Mouse (Mus musculus): ENCODE results near the gene Tuba4a. TPM values are rescaled to one million over a fixed set of nuclear protein-coding genes. Genes with fewer than 3 reads are reported as not detected.
A peak's percentile ranks its signal among the peaks of the same experiment; 100 is the strongest.

The Tuba4a gene
- polyA plus RNA-seq, 1 experiment from 2014 or later: 59.9 TPM

- H3K9me3 ChIP-seq (ENCODE audit: control insufficient read depth, low read depth, low read length): no peaks in the 10 kb centered on the region
- no peak overlapping the region for H3K27ac ChIP-seq (ENCODE audit: low read length)
- no peak overlapping the region for H3K4me2 ChIP-seq (replicated peaks; ENCODE audit: low read depth, low read length)
- H3K9ac ChIP-seq (replicated peaks; ENCODE audit: low read depth, low read length): no peak overlapping the region
- H3K4me3 ChIP-seq (ENCODE audit: low read depth, low read length): no peak overlapping the region
- H3K27me3 ChIP-seq (ENCODE audit: control insufficient read depth, insufficient read depth, low read length): no peaks in the 10 kb centered on the region
- WGBS: 68% methylated on average over 7 of the region's 7 CpGs
- no peaks in the 10 kb centered on the region for H3K36me3 ChIP-seq (ENCODE audit: control insufficient read depth, insufficient read depth, low read length)
- no peak for ATAC-seq (ENCODE audit: insufficient number of reproducible peaks, insufficient read depth, low FRiP score, low read depth)
- H3K4me1 ChIP-seq (ENCODE audit: control insufficient read depth, insufficient read depth, low read length): no peaks in the 10 kb centered on the region
Observed at GRCm38 (mm10) chr1:75230335-75230994, 10.8 kb upstream of the Tuba4a start.

DNA sequence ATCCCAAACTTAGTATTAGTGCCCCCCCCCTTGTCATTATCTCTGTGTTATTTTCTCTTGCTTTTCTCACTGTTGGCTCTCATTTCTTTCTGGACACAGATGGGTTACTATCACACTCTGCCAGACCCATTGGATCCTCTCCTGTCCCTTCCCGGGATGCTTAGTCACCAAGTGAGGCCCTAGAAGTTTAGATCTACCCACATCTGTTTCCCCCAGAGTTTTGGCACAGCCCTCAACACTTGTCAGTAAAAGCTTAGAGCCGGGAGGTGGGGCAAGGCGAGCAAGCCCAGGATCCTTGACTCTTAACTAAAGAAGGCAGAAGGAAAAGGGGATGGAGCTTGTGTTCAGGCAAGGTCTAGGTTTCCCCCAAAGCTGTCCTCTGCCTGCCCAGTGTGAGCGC is 9.5 kb upstream of the Tuba4a start:
- WGBS: 65% methylated on average over 4 of the region's 4 CpGs
- Histone ChIP-seq H3K4me3 (ENCODE audit: low read depth, low read length) (no peak overlapping the region), H3K9ac (replicated peaks; ENCODE audit: low read depth, low read length) (no peak overlapping the region), H3K36me3 (ENCODE audit: control insufficient read depth, insufficient read depth, low read length) (no peaks in the 10 kb centered on the region), H3K27me3 (ENCODE audit: control insufficient read depth, insufficient read depth, low read length) (no peaks in the 10 kb centered on the region), H3K27ac (ENCODE audit: low read length) (no peak overlapping the region), H3K4me2 (replicated peaks; ENCODE audit: low read depth, low read length) (no peak overlapping the region), H3K4me1 (ENCODE audit: control insufficient read depth, insufficient read depth, low read length) (no peaks in the 10 kb centered on the region), H3K9me3 (ENCODE audit: control insufficient read depth, low read depth, low read length) (no peaks in the 10 kb centered on the region)
- ATAC-seq (ENCODE audit: insufficient number of reproducible peaks, insufficient read depth, low FRiP score, low read depth): no peak

DNA sequence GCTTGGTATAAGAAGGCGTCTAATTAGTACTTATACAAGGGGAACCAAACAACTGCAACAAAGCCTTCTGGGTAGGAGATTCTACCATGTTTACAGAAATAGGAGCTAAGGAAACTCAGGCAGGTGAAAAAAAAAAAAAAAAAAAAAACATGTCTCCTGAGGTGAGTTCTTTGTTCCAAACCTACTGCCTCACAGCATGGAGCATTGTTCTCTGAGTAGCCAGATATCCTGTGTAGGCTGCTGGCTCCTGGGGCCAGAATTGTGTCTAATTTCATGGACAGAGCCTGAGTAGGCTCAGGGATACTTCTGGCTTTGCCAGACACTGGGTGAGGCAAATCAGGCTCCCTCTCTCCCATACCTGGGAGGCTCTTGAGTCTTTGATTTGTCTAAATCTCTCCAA is 8.0 kb upstream of the Tuba4a start:
- Histone ChIP-seq H3K4me1 (ENCODE audit: control insufficient read depth, insufficient read depth, low read length) (no peaks in the 10 kb centered on the region), H3K9ac (replicated peaks; ENCODE audit: low read depth, low read length) (no peak overlapping the region), H3K36me3 (ENCODE audit: control insufficient read depth, insufficient read depth, low read length) (no peaks in the 10 kb centered on the region), H3K27me3 (ENCODE audit: control insufficient read depth, insufficient read depth, low read length) (no peaks in the 10 kb centered on the region), H3K9me3 (ENCODE audit: control insufficient read depth, low read depth, low read length) (no peaks in the 10 kb centered on the region), H3K27ac (ENCODE audit: low read length) (no peak overlapping the region), H3K4me2 (replicated peaks; ENCODE audit: low read depth, low read length) (no peak overlapping the region), H3K4me3 (ENCODE audit: low read depth, low read length) (no peak overlapping the region)
- no peak for ATAC-seq (ENCODE audit: insufficient number of reproducible peaks, insufficient read depth, low FRiP score, low read depth)
- WGBS: 70% methylated on average over 1 of the region's 1 CpGs

GRCm38 (mm10) chr1:75226138-75226537 is 6.5 kb upstream of the Tuba4a start:
- Histone ChIP-seq H3K27ac (ENCODE audit: low read length) (no peak overlapping the region), H3K9ac (replicated peaks; ENCODE audit: low read depth, low read length) (no peak overlapping the region), H3K9me3 (ENCODE audit: control insufficient read depth, low read depth, low read length) (no peaks in the 10 kb centered on the region), H3K4me1 (ENCODE audit: control insufficient read depth, insufficient read depth, low read length) (no peaks in the 10 kb centered on the region), H3K36me3 (ENCODE audit: control insufficient read depth, insufficient read depth, low read length) (no peaks in the 10 kb centered on the region), H3K4me3 (ENCODE audit: low read depth, low read length) (no peak overlapping the region), H3K4me2 (replicated peaks; ENCODE audit: low read depth, low read length) (no peak overlapping the region), H3K27me3 (ENCODE audit: control insufficient read depth, insufficient read depth, low read length) (no peaks in the 10 kb centered on the region)
- no peak for ATAC-seq (ENCODE audit: insufficient number of reproducible peaks, insufficient read depth, low FRiP score, low read depth)
- WGBS: 55% methylated on average over 2 of the region's 2 CpGs

- WGBS: 67% methylated on average over 3 of the region's 3 CpGs
- Histone ChIP-seq H3K4me2 (replicated peaks; ENCODE audit: low read depth, low read length) (no peak overlapping the region), H3K9me3 (ENCODE audit: control insufficient read depth, low read depth, low read length) (no peaks in the 10 kb centered on the region), H3K27me3 (ENCODE audit: control insufficient read depth, insufficient read depth, low read length) (peaks cover 6% of the 10 kb centered on the region; the same call in 1 of the 2 replicates), H3K9ac (replicated peaks; ENCODE audit: low read depth, low read length) (no peak overlapping the region), H3K4me1 (ENCODE audit: control insufficient read depth, insufficient read depth, low read length) (no peaks in the 10 kb centered on the region), H3K27ac (ENCODE audit: low read length) (no peak overlapping the region), H3K36me3 (ENCODE audit: control insufficient read depth, insufficient read depth, low read length) (no peaks in the 10 kb centered on the region), H3K4me3 (ENCODE audit: low read depth, low read length) (no peak overlapping the region)
- ATAC-seq (ENCODE audit: insufficient number of reproducible peaks, insufficient read depth, low FRiP score, low read depth): no peak
Observed at GRCm38 (mm10) chr1:75225473-75225872, 5.8 kb upstream of the Tuba4a start.

GRCm38 (mm10) chr1:75223532-75223931 is 3.9 kb upstream of the Tuba4a start:
- Histone ChIP-seq H3K9ac (replicated peaks; ENCODE audit: low read depth, low read length) (no peak overlapping the region), H3K27ac (ENCODE audit: low read length) (no peak overlapping the region), H3K4me2 (replicated peaks; ENCODE audit: low read depth, low read length) (no peak overlapping the region), H3K4me3 (ENCODE audit: low read depth, low read length) (no peak overlapping the region), H3K36me3 (ENCODE audit: control insufficient read depth, insufficient read depth, low read length) (no peaks in the 10 kb centered on the region), H3K27me3 (ENCODE audit: control insufficient read depth, insufficient read depth, low read length) (peaks cover 10% of the 10 kb centered on the region), H3K9me3 (ENCODE audit: control insufficient read depth, low read depth, low read length) (no peaks in the 10 kb centered on the region), H3K4me1 (ENCODE audit: control insufficient read depth, insufficient read depth, low read length) (peaks cover 8% of the 10 kb centered on the region; the same call in 1 of the 2 replicates)
- ATAC-seq (ENCODE audit: insufficient number of reproducible peaks, insufficient read depth, low FRiP score, low read depth): no peak
- WGBS: 63% methylated on average over 6 of the region's 6 CpGs

DNA sequence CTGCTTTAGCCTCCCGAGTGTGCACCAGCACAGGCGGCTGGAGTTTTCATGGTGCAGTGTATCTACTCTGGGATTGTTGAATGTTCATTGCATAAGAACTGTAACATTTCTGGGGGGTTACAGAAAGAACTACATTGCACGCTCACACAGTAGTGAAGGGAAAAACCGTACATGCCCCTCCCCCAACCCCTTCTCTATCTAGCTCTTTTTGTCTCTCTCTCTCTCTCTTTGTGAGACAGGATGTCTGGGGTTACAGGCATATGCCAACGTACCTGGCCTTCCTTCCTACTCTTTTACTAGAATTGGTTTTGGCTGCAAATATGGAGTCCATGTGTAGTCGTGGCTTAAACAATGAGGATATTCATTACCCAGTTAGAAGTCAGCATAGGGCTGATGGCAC is 3.3 kb upstream of the Tuba4a start:
- ATAC-seq (ENCODE audit: insufficient number of reproducible peaks, insufficient read depth, low FRiP score, low read depth): no peak
- H3K4me2 ChIP-seq (replicated peaks; ENCODE audit: low read depth, low read length): no peak overlapping the region
- WGBS: 77% methylated on average over 6 of the region's 6 CpGs
- no peak overlapping the region for H3K4me3 ChIP-seq (ENCODE audit: low read depth, low read length)
- no peak overlapping the region for H3K9ac ChIP-seq (replicated peaks; ENCODE audit: low read depth, low read length)
- no peaks in the 10 kb centered on the region for H3K36me3 ChIP-seq (ENCODE audit: control insufficient read depth, insufficient read depth, low read length)
- H3K27ac ChIP-seq (ENCODE audit: low read length): no peak overlapping the region
- peaks cover 9% of the 10 kb centered on the region; the same call in 1 of the 2 replicates for H3K4me1 ChIP-seq (ENCODE audit: control insufficient read depth, insufficient read depth, low read length)
- no peaks in the 10 kb centered on the region for H3K9me3 ChIP-seq (ENCODE audit: control insufficient read depth, low read depth, low read length)
- H3K27me3 ChIP-seq (ENCODE audit: control insufficient read depth, insufficient read depth, low read length): peaks cover 10% of the 10 kb centered on the region

DNA sequence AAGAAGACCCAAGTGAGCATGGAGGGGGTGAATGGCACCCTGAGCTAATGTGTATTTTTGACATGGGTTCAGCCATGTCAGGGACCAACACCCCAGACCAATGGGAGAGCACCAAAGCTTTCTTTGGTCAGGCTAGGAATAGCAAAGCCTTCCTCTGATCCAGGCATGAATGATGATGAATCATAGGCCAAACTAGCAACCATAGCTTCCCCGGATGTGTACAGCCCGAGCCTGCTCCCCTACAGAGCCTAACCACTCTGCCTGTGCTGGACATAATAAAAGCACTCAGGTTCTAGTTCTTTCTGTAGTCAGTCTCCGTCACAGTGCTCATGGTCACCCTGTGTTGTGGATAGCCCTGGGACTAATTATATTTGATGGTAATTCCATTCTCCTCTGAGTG is 1.9 kb upstream of the Tuba4a start:
- ATAC-seq (ENCODE audit: insufficient number of reproducible peaks, insufficient read depth, low FRiP score, low read depth): no peak
- Histone ChIP-seq H3K4me1 (ENCODE audit: control insufficient read depth, insufficient read depth, low read length) (peaks cover 9% of the 10 kb centered on the region; the same call in 1 of the 2 replicates), H3K9me3 (ENCODE audit: control insufficient read depth, low read depth, low read length) (no peaks in the 10 kb centered on the region), H3K4me3 (ENCODE audit: low read depth, low read length) (no peak overlapping the region), H3K27me3 (ENCODE audit: control insufficient read depth, insufficient read depth, low read length) (peaks cover 10% of the 10 kb centered on the region), H3K4me2 (replicated peaks; ENCODE audit: low read depth, low read length) (no peak overlapping the region), H3K9ac (replicated peaks; ENCODE audit: low read depth, low read length) (no peak overlapping the region), H3K36me3 (ENCODE audit: control insufficient read depth, insufficient read depth, low read length) (no peaks in the 10 kb centered on the region), H3K27ac (ENCODE audit: low read length) (no peak overlapping the region)
- 83% methylated on average over 3 of the region's 3 CpGs for WGBS

DNA sequence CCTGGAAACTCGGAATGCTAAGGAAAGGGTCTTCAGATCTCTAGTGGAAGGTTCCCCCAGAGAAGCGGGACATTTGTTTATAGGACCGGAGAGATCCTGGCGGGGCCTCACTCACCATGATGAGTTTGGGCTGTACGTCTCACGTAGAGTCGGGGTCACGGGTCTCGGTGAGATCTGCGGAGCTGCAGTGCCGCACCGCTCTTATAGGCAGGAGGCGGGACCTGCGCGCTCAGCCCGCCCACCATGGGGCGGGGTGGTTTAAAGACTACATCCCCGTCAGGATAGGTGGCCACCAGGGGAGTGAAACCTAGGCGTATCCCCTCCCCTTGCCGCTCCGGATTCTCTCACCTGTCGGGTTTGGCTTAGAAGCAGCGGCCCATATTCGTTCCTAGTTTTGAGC is 587 bp downstream of the Tuba4a start:
- Histone ChIP-seq H3K36me3 (ENCODE audit: control insufficient read depth, insufficient read depth, low read length) (peaks cover 4% of the 10 kb centered on the region; the same call in 1 of the 2 replicates), H3K9ac (replicated peaks; ENCODE audit: low read depth, low read length) (peak overlapping the region; percentile 47), H3K27ac (ENCODE audit: low read length) (no peak overlapping the region; the same call in 1 of the 2 replicates), H3K4me2 (replicated peaks; ENCODE audit: low read depth, low read length) (peak overlapping the region; percentile 98), H3K4me1 (ENCODE audit: control insufficient read depth, insufficient read depth, low read length) (peaks cover 9% of the 10 kb centered on the region; the same call in 1 of the 2 replicates), H3K9me3 (ENCODE audit: control insufficient read depth, low read depth, low read length) (no peaks in the 10 kb centered on the region), H3K4me3 (ENCODE audit: low read depth, low read length) (peak overlapping the region; percentile 51), H3K27me3 (ENCODE audit: control insufficient read depth, insufficient read depth, low read length) (peaks cover 10% of the 10 kb centered on the region)
- peak; percentile 89 for ATAC-seq (ENCODE audit: insufficient number of reproducible peaks, insufficient read depth, low FRiP score, low read depth)
- WGBS: under 1% methylated on average over 24 of the region's 24 CpGs

Data from stomach, embryonic 14.5 days (tissue).